Mouse (Mus musculus): ENCODE data around the gene B3gat1. TPM values are rescaled to one million over a fixed set of nuclear protein-coding genes. Genes with fewer than 3 reads are reported as not detected.
A peak's percentile ranks its signal among the peaks of the same experiment; 100 is the strongest.

Gene B3gat1
- polyA plus RNA-seq (2014; fragmentation: Nextera tagmentation; extraction: Ambion mirVana), result 26.0 and 35.2 TPM in 2 replicates

- peak; percentile 75 for DNase-seq (ENCODE audit: low spot score)
- under 1% methylated on average over 55 of the region's 65 CpGs for WGBS
- ATAC-seq, result peak; percentile 92
- Histone ChIP-seq H3K4me1 (ENCODE audit: control insufficient read depth, insufficient read depth, low read length) (peaks cover 25% of the 10 kb centered on the region), H3K4me2 (ENCODE audit: low read length) (peak within 1 kb of the TSS; percentile 83), H3K4me3 (ENCODE audit: low read depth, low read length) (peak within 1 kb of the TSS; percentile 84), H3K9me3 (replicated peaks; ENCODE audit: control insufficient read depth, low read length) (no peaks in the 10 kb centered on the region), H3K27me3 (replicated peaks; ENCODE audit: control insufficient read depth, insufficient read depth, low read length) (no peaks in the 10 kb centered on the region), H3K27ac (ENCODE audit: low read depth, low read length) (peak within 1 kb of the TSS; percentile 88), H3K9ac (ENCODE audit: low read length) (peak within 1 kb of the TSS; percentile 98), H3K36me3 (ENCODE audit: control insufficient read depth, insufficient read depth, low read length) (no peaks in the 10 kb centered on the region)
These were observed at the start of gene B3gat1 for GRCm38 (mm10) chr9:26733206-26733891. Gene B3gat1 (plus strand): TSS chr9:26733728.

GRCm38 (mm10) chr9:26689171-26689570, 44.4 kb upstream of the B3gat1 start:
- no peaks in the 10 kb centered on the region for H3K9me3 ChIP-seq (replicated peaks; ENCODE audit: control insufficient read depth, low read length)
- H3K36me3 ChIP-seq (ENCODE audit: control insufficient read depth, insufficient read depth, low read length), result no peaks in the 10 kb centered on the region
- H3K27me3 ChIP-seq (replicated peaks; ENCODE audit: control insufficient read depth, insufficient read depth, low read length), result no peaks in the 10 kb centered on the region
- WGBS, result 80% methylated on average over 1 of the region's 1 CpGs
- H3K4me3 ChIP-seq (ENCODE audit: low read depth, low read length), result no peak overlapping the region
- no peak for ATAC-seq
- no peak overlapping the region for H3K4me2 ChIP-seq (ENCODE audit: low read length)
- no peak for DNase-seq (ENCODE audit: low spot score)
- no peak overlapping the region for H3K9ac ChIP-seq (ENCODE audit: low read length)
- H3K27ac ChIP-seq (ENCODE audit: low read depth, low read length), result no peak overlapping the region
- no peaks in the 10 kb centered on the region for H3K4me1 ChIP-seq (ENCODE audit: control insufficient read depth, insufficient read depth, low read length)

- DNase-seq (ENCODE audit: low spot score) (peak; percentile 68), ATAC-seq (peak; percentile 90)
- H3K27me3 ChIP-seq (replicated peaks; ENCODE audit: control insufficient read depth, insufficient read depth, low read length), result no peaks in the 10 kb centered on the region
- no peak overlapping the region for H3K4me3 ChIP-seq (ENCODE audit: low read depth, low read length)
- no peak overlapping the region for H3K27ac ChIP-seq (ENCODE audit: low read depth, low read length)
- H3K4me2 ChIP-seq (ENCODE audit: low read length), result no peak overlapping the region
- no peak overlapping the region for H3K9ac ChIP-seq (ENCODE audit: low read length)
- WGBS, result 12% methylated on average over 7 of the region's 7 CpGs
- no peaks in the 10 kb centered on the region for H3K9me3 ChIP-seq (replicated peaks; ENCODE audit: control insufficient read depth, low read length)
- no peaks in the 10 kb centered on the region for H3K36me3 ChIP-seq (ENCODE audit: control insufficient read depth, insufficient read depth, low read length)
- H3K4me1 ChIP-seq (ENCODE audit: control insufficient read depth, insufficient read depth, low read length), result no peaks in the 10 kb centered on the region
These were observed 43.4 kb upstream of the B3gat1 start for GRCm38 (mm10) chr9:26689956-26690698.

GRCm38 (mm10) chr9:26692641-26693040, 40.9 kb upstream of the B3gat1 start:
- no peaks in the 10 kb centered on the region for H3K36me3 ChIP-seq (ENCODE audit: control insufficient read depth, insufficient read depth, low read length)
- no peak overlapping the region for H3K4me2 ChIP-seq (ENCODE audit: low read length)
- no peak overlapping the region for H3K27ac ChIP-seq (ENCODE audit: low read depth, low read length)
- DNase-seq (ENCODE audit: low spot score) (no peak), ATAC-seq (no peak)
- no peak overlapping the region for H3K4me3 ChIP-seq (ENCODE audit: low read depth, low read length)
- WGBS, result 79% methylated on average over 4 of the region's 4 CpGs
- H3K27me3 ChIP-seq (replicated peaks; ENCODE audit: control insufficient read depth, insufficient read depth, low read length), result no peaks in the 10 kb centered on the region
- H3K4me1 ChIP-seq (ENCODE audit: control insufficient read depth, insufficient read depth, low read length), result no peaks in the 10 kb centered on the region
- no peak overlapping the region for H3K9ac ChIP-seq (ENCODE audit: low read length)
- H3K9me3 ChIP-seq (replicated peaks; ENCODE audit: control insufficient read depth, low read length), result no peaks in the 10 kb centered on the region

- Histone ChIP-seq H3K27me3 (replicated peaks; ENCODE audit: control insufficient read depth, insufficient read depth, low read length) (no peaks in the 10 kb centered on the region), H3K9ac (ENCODE audit: low read length) (no peak overlapping the region), H3K4me2 (ENCODE audit: low read length) (no peak overlapping the region), H3K4me1 (ENCODE audit: control insufficient read depth, insufficient read depth, low read length) (no peaks in the 10 kb centered on the region), H3K36me3 (ENCODE audit: control insufficient read depth, insufficient read depth, low read length) (no peaks in the 10 kb centered on the region), H3K27ac (ENCODE audit: low read depth, low read length) (no peak overlapping the region), H3K9me3 (replicated peaks; ENCODE audit: control insufficient read depth, low read length) (no peaks in the 10 kb centered on the region), H3K4me3 (ENCODE audit: low read depth, low read length) (no peak overlapping the region)
- DNase-seq (ENCODE audit: low spot score), result no peak
- no peak for ATAC-seq
- 83% methylated on average over 3 of the region's 3 CpGs for WGBS
These were observed 38.9 kb upstream of the B3gat1 start for GRCm38 (mm10) chr9:26694656-26695055.

- Histone ChIP-seq H3K9me3 (replicated peaks; ENCODE audit: control insufficient read depth, low read length) (no peaks in the 10 kb centered on the region), H3K27ac (ENCODE audit: low read depth, low read length) (no peak overlapping the region), H3K36me3 (ENCODE audit: control insufficient read depth, insufficient read depth, low read length) (no peaks in the 10 kb centered on the region), H3K4me3 (ENCODE audit: low read depth, low read length) (no peak overlapping the region), H3K4me2 (ENCODE audit: low read length) (no peak overlapping the region), H3K4me1 (ENCODE audit: control insufficient read depth, insufficient read depth, low read length) (no peaks in the 10 kb centered on the region), H3K9ac (ENCODE audit: low read length) (no peak overlapping the region), H3K27me3 (replicated peaks; ENCODE audit: control insufficient read depth, insufficient read depth, low read length) (no peaks in the 10 kb centered on the region)
- no peak for DNase-seq (ENCODE audit: low spot score)
- 82% methylated on average over 5 of the region's 5 CpGs for WGBS
- no peak for ATAC-seq
These were observed 38.4 kb upstream of the B3gat1 start for GRCm38 (mm10) chr9:26695178-26695577.

- H3K36me3 ChIP-seq (ENCODE audit: control insufficient read depth, insufficient read depth, low read length), result no peaks in the 10 kb centered on the region
- H3K27me3 ChIP-seq (replicated peaks; ENCODE audit: control insufficient read depth, insufficient read depth, low read length), result no peaks in the 10 kb centered on the region
- no peak overlapping the region for H3K9ac ChIP-seq (ENCODE audit: low read length)
- H3K4me2 ChIP-seq (ENCODE audit: low read length), result no peak overlapping the region
- H3K27ac ChIP-seq (ENCODE audit: low read depth, low read length), result no peak overlapping the region
- 81% methylated on average over 2 of the region's 2 CpGs for WGBS
- DNase-seq (ENCODE audit: low spot score), result no peak
- ATAC-seq, result no peak
- no peak overlapping the region for H3K4me3 ChIP-seq (ENCODE audit: low read depth, low read length)
- H3K9me3 ChIP-seq (replicated peaks; ENCODE audit: control insufficient read depth, low read length), result no peaks in the 10 kb centered on the region
- no peaks in the 10 kb centered on the region for H3K4me1 ChIP-seq (ENCODE audit: control insufficient read depth, insufficient read depth, low read length)
These were observed 35.2 kb upstream of the B3gat1 start for GRCm38 (mm10) chr9:26698286-26698685.

- Histone ChIP-seq H3K27me3 (replicated peaks; ENCODE audit: control insufficient read depth, insufficient read depth, low read length) (no peaks in the 10 kb centered on the region), H3K4me1 (ENCODE audit: control insufficient read depth, insufficient read depth, low read length) (no peaks in the 10 kb centered on the region), H3K9ac (ENCODE audit: low read length) (no peak overlapping the region), H3K9me3 (replicated peaks; ENCODE audit: control insufficient read depth, low read length) (no peaks in the 10 kb centered on the region), H3K27ac (ENCODE audit: low read depth, low read length) (no peak overlapping the region), H3K4me2 (ENCODE audit: low read length) (no peak overlapping the region), H3K36me3 (ENCODE audit: control insufficient read depth, insufficient read depth, low read length) (no peaks in the 10 kb centered on the region), H3K4me3 (ENCODE audit: low read depth, low read length) (no peak overlapping the region)
- 87% methylated on average over 2 of the region's 2 CpGs for WGBS
- ATAC-seq, result no peak
- no peak for DNase-seq (ENCODE audit: low spot score)
These were observed 33.2 kb upstream of the B3gat1 start for GRCm38 (mm10) chr9:26700329-26700728.

- Histone ChIP-seq H3K36me3 (ENCODE audit: control insufficient read depth, insufficient read depth, low read length) (no peaks in the 10 kb centered on the region), H3K4me1 (ENCODE audit: control insufficient read depth, insufficient read depth, low read length) (no peaks in the 10 kb centered on the region), H3K4me3 (ENCODE audit: low read depth, low read length) (no peak overlapping the region), H3K27ac (ENCODE audit: low read depth, low read length) (no peak overlapping the region), H3K9me3 (replicated peaks; ENCODE audit: control insufficient read depth, low read length) (no peaks in the 10 kb centered on the region), H3K27me3 (replicated peaks; ENCODE audit: control insufficient read depth, insufficient read depth, low read length) (no peaks in the 10 kb centered on the region), H3K9ac (ENCODE audit: low read length) (no peak overlapping the region), H3K4me2 (ENCODE audit: low read length) (no peak overlapping the region)
- ATAC-seq (no peak), DNase-seq (ENCODE audit: low spot score) (no peak)
- 15% methylated on average over 3 of the region's 3 CpGs for WGBS
These were observed 15.1 kb upstream of the B3gat1 start for GRCm38 (mm10) chr9:26718388-26718787.

All from forebrain, embryonic 14.5 days (tissue).